ENCODE assay signal across 8 mouse cellular contexts in genomic region chr19:41980422-41980818, GRCm38 (mm10). TPM values are rescaled to one million over a fixed set of nuclear protein-coding genes. Genes with fewer than 3 reads are reported as not detected.
DNase-seq lines count a peak whose midpoint lies in the region; ATAC-seq lines count a peak whose summit lies in the region.

No protein-coding gene starts in this region.

- peak; percentile 33 for DNase-seq in layer of hippocampus, adult 11-12 months (ENCODE audit: low spot score)
- DNase-seq in layer of hippocampus, adult 8-10 months (ENCODE audit: low spot score in 2 of 2), result no peak
- DNase-seq in ES-CJ7 (ENCODE audit: low read depth, low spot score), result peak; percentile 76
- DNase-seq in heart, postnatal 14 days, result peak; percentile 28 to 30
- DNase-seq in left cerebral cortex, postnatal 4 days, result peak; percentile 20
- no peak for DNase-seq in midbrain, embryonic 11.5 days (ENCODE audit: low spot score, missing footprints)
- DNase-seq in frontal cortex, postnatal 14 days (ENCODE audit: low spot score in 2 of 2), result no peak

- H3K9me3 ChIP-seq in embryonic facial prominence, embryonic 12.5 days, result no peaks in the 10 kb centered on the region
- no peaks in the 10 kb centered on the region for H3K9me3 ChIP-seq in midbrain, embryonic 11.5 days (ENCODE audit: control insufficient read depth, low read length)

- ATAC-seq in embryonic facial prominence, embryonic 12.5 days (ENCODE audit: insufficient number of reproducible peaks, insufficient read depth, low FRiP score, low TSS enrichment), result peak; percentile 6
- ATAC-seq in midbrain, embryonic 11.5 days (ENCODE audit: low FRiP score), result peak; percentile 6

- H3K36me3 ChIP-seq in embryonic facial prominence, embryonic 12.5 days, result no peaks in the 10 kb centered on the region; the same call in 1 of the 2 replicates
- H3K36me3 ChIP-seq in midbrain, embryonic 11.5 days (ENCODE audit: control insufficient read depth, insufficient read depth, low read length), result no peaks in the 10 kb centered on the region

- peak overlapping the region; percentile 84 for H3K27ac ChIP-seq in embryonic facial prominence, embryonic 12.5 days
- peak overlapping the region; percentile 23; the same call in 1 of the 2 replicates for H3K27ac ChIP-seq in midbrain, embryonic 11.5 days (ENCODE audit: low read depth, low read length)

- peak overlapping the region; percentile 92 for H3K4me3 ChIP-seq in embryonic facial prominence, embryonic 12.5 days
- H3K4me3 ChIP-seq in midbrain, embryonic 11.5 days (ENCODE audit: low read depth, low read length), result peak overlapping the region; percentile 72

- peaks cover 24% of the 10 kb centered on the region for H3K4me1 ChIP-seq in embryonic facial prominence, embryonic 12.5 days
- H3K4me1 ChIP-seq in midbrain, embryonic 11.5 days (ENCODE audit: control insufficient read depth, insufficient read depth, low read length), result peaks cover 5% of the 10 kb centered on the region

- H3K4me2 ChIP-seq in embryonic facial prominence, embryonic 12.5 days (replicated peaks), result peak overlapping the region; percentile 60
- peak overlapping the region; percentile 65 for H3K4me2 ChIP-seq in midbrain, embryonic 11.5 days

- under 1% methylated on average over 16 of the region's 16 CpGs for WGBS in embryonic facial prominence, embryonic 12.5 days
- under 1% methylated on average over 16 of the region's 16 CpGs for WGBS in midbrain, embryonic 11.5 days

- peak overlapping the region; percentile 78 for H3K9ac ChIP-seq in embryonic facial prominence, embryonic 12.5 days
- H3K9ac ChIP-seq in midbrain, embryonic 11.5 days (ENCODE audit: low read length), result peak overlapping the region; percentile 72

- H3K27me3 ChIP-seq in embryonic facial prominence, embryonic 12.5 days, result no peaks in the 10 kb centered on the region
- H3K27me3 ChIP-seq in midbrain, embryonic 11.5 days (ENCODE audit: control insufficient read depth, insufficient read depth, low read length), result peaks cover 7% of the 10 kb centered on the region

- intact Hi-C loops in heart, postnatal 14 days (cut with DNase I), result no loop called here
- intact Hi-C loops in left cerebral cortex, postnatal 4 days (cut with DNase I), result loop anchor here (5.0 kb wide), 1 partner anchor 42 kb away; no protein-coding TSS in a partner anchor

RNA-seq across cellular contexts. Expression of gene Mms19, which starts 0.5 kb away (rescaled TPM):
- 10 to 100 TPM; 30.8 to 60.2 (median 39.4) TPM for total RNA-seq in layer of hippocampus, adult 8-10 months (2022)
- 41.5 and 41.7 TPM in 2 replicates for polyA plus RNA-seq in embryonic facial prominence, embryonic 12.5 days (2016; fragmentation: Nextera tagmentation; extraction: Ambion mirVana)
- total RNA-seq in heart, postnatal 14 days (2021), result 10 to 100 TPM; 16.7 to 21.2 TPM
- total RNA-seq in left cerebral cortex, postnatal 4 days (2021), result 10 to 100 TPM; 38.4 to 51.1 TPM
- 27.0 and 33.4 TPM in 2 replicates for polyA plus RNA-seq in midbrain, embryonic 11.5 days (2014; fragmentation: Nextera tagmentation; extraction: Ambion mirVana)

RNA-seq across cellular contexts. Expression of gene Ubtd1, which starts 1.1 kb away (rescaled TPM):
- 10 to 100 TPM; 11.2 to 14.4 (median 13.2) TPM for total RNA-seq in layer of hippocampus, adult 8-10 months (2022)
- polyA plus RNA-seq in embryonic facial prominence, embryonic 12.5 days (2016; fragmentation: Nextera tagmentation; extraction: Ambion mirVana), result 20.3 and 20.5 TPM in 2 replicates
- 10 to 100 TPM; 25.9 to 28.0 TPM for total RNA-seq in heart, postnatal 14 days (2021)
- 10 to 100 TPM; 12.7 to 13.5 TPM for total RNA-seq in left cerebral cortex, postnatal 4 days (2021)
- polyA plus RNA-seq in midbrain, embryonic 11.5 days (2014; fragmentation: Nextera tagmentation; extraction: Ambion mirVana), result 6.9 and 7.0 TPM in 2 replicates

RNA-seq across cellular contexts. Expression of gene Zdhhc16, which starts 47.1 kb away (rescaled TPM):
- total RNA-seq in layer of hippocampus, adult 8-10 months (2022), result 10 to 100 TPM; 43.5 to 47.4 (median 44.0) TPM
- 93.0 and 94.2 TPM in 2 replicates for polyA plus RNA-seq in embryonic facial prominence, embryonic 12.5 days (2016; fragmentation: Nextera tagmentation; extraction: Ambion mirVana)
- 10 to 100 TPM; 19.9 to 20.9 TPM for total RNA-seq in heart, postnatal 14 days (2021)
- total RNA-seq in left cerebral cortex, postnatal 4 days (2021), result 10 to 100 TPM; 67.6 to 72.9 TPM
- 64.0 and 64.7 TPM in 2 replicates for polyA plus RNA-seq in midbrain, embryonic 11.5 days (2014; fragmentation: Nextera tagmentation; extraction: Ambion mirVana)

RNA-seq across cellular contexts. Expression of gene Exosc1, which starts 47.2 kb away (rescaled TPM):
- total RNA-seq in layer of hippocampus, adult 8-10 months (2022), result 10 to 100 TPM; 25.5 to 34.9 (median 29.1) TPM
- polyA plus RNA-seq in embryonic facial prominence, embryonic 12.5 days (2016; fragmentation: Nextera tagmentation; extraction: Ambion mirVana), result 76.7 and 81.5 TPM in 2 replicates
- 10 to 100 TPM; 11.3 to 13.4 TPM for total RNA-seq in heart, postnatal 14 days (2021)
- 10 to 100 TPM; 30.8 to 36.8 TPM for total RNA-seq in left cerebral cortex, postnatal 4 days (2021)
- polyA plus RNA-seq in midbrain, embryonic 11.5 days (2014; fragmentation: Nextera tagmentation; extraction: Ambion mirVana), result 75.0 and 82.1 TPM in 2 replicates

RNA-seq across cellular contexts. Expression of gene Ankrd2, which starts 55.4 kb away (rescaled TPM):
- total RNA-seq in layer of hippocampus, adult 8-10 months (2022), result under 1 TPM in 2 of 4 experiments, not detected in 2; 0.30 to 0.47 TPM
- 0.24 and 0.27 TPM in 2 replicates for polyA plus RNA-seq in embryonic facial prominence, embryonic 12.5 days (2016; fragmentation: Nextera tagmentation; extraction: Ambion mirVana)
- total RNA-seq in heart, postnatal 14 days (2021), result not detected
- not detected for total RNA-seq in left cerebral cortex, postnatal 4 days (2021)
- polyA plus RNA-seq in midbrain, embryonic 11.5 days (2014; fragmentation: Nextera tagmentation; extraction: Ambion mirVana), result not detected in 2 replicates

Comparison
In these comparisons a context has a peak if more than half of its experiments do, and no peak if none do; other contexts are left out.
1. DNase-seq: peak in layer of hippocampus, adult 11-12 months (single experiment), ES-CJ7 (single experiment), heart, postnatal 14 days (2 of 2) and left cerebral cortex, postnatal 4 days (single experiment); none in layer of hippocampus, adult 8-10 months (0 of 2), midbrain, embryonic 11.5 days (single experiment) and frontal cortex, postnatal 14 days (0 of 2).